23 mouse cellular contexts compared by ENCODE assay signal in genomic region chr14:13332497-13333306, GRCm38 (mm10). TPM values are rescaled to one million over a fixed set of nuclear protein-coding genes. Genes with fewer than 3 reads are reported as not detected.
DNase-seq lines count a peak whose midpoint lies in the region; ATAC-seq and TF ChIP-seq lines count a peak whose summit lies in the region.
"Had no signal": no experiment of that assay in that cellular context is flagged by ENCODE, and none has a peak within 500 bp of the region (broad histone marks: within the 10 kb centered on the region; RNA-seq: fewer than 3 reads in every experiment).

No protein-coding gene starts in this region.

- no peaks in the 10 kb centered on the region for H3K36me3 ChIP-seq in hindbrain, embryonic 11.5 days (ENCODE audit: control insufficient read depth, insufficient read depth, low read length)
- no peaks in the 10 kb centered on the region for H3K36me3 ChIP-seq in hindbrain, embryonic 10.5 days
- no peaks in the 10 kb centered on the region for H3K36me3 ChIP-seq in forebrain, embryonic 14.5 days (ENCODE audit: control insufficient read depth, insufficient read depth, low read length)
- no peaks in the 10 kb centered on the region for H3K36me3 ChIP-seq in hindbrain, embryonic 15.5 days
- no peaks in the 10 kb centered on the region for H3K36me3 ChIP-seq in midbrain, postnatal 0 days (ENCODE audit: insufficient read depth, low read length)
- H3K36me3 ChIP-seq: heart, embryonic 13.5 days; limb, embryonic 13.5 days; liver, embryonic 15.5 days had no signal

- no peak for TF ChIP-seq CTCF in midbrain, postnatal 0 days (IDR thresholded peaks at IDR 0.05)
- no peak for TF ChIP-seq CTCF in cerebellum, adult 2 months (IDR thresholded peaks at IDR 0.05; ENCODE audit: borderline replicate concordance, insufficient read depth, low read depth, low read length)

- no peak for TF ChIP-seq POLR2A in cerebellum, adult 2 months (IDR thresholded peaks at IDR 0.05; ENCODE audit: borderline replicate concordance, insufficient read depth, low read length)

- H3K4me2 ChIP-seq in hindbrain, embryonic 11.5 days (replicated peaks; ENCODE audit: low read depth, low read length) = no peak overlapping the region
- H3K4me2 ChIP-seq in forebrain, embryonic 14.5 days (ENCODE audit: low read length) = no peak overlapping the region
- H3K4me2 ChIP-seq in hindbrain, embryonic 15.5 days = no peak overlapping the region
- H3K4me2 ChIP-seq in midbrain, postnatal 0 days (ENCODE audit: low read depth, low read length, poor library complexity, severe bottlenecking) = no peak overlapping the region
- H3K4me2 ChIP-seq: heart, embryonic 13.5 days; limb, embryonic 13.5 days; liver, embryonic 15.5 days had no signal

- WGBS in hindbrain, embryonic 11.5 days = 45% methylated on average over 10 of the region's 10 CpGs
- WGBS in hindbrain, embryonic 10.5 days = 56% methylated on average over 10 of the region's 10 CpGs
- 64% methylated on average over 10 of the region's 10 CpGs for WGBS in forebrain, embryonic 14.5 days
- 55% methylated on average over 10 of the region's 10 CpGs for WGBS in hindbrain, embryonic 15.5 days
- WGBS in midbrain, postnatal 0 days = 63% methylated on average over 10 of the region's 10 CpGs
- WGBS in cerebellum, adult 2 months = 75% methylated on average over 10 of the region's 10 CpGs

- H3K27ac ChIP-seq in hindbrain, embryonic 11.5 days (ENCODE audit: low read depth, low read length) = no peak overlapping the region
- H3K27ac ChIP-seq in hindbrain, embryonic 10.5 days = no peak overlapping the region
- no peak overlapping the region for H3K27ac ChIP-seq in forebrain, embryonic 14.5 days (ENCODE audit: low read depth, low read length)
- H3K27ac ChIP-seq in hindbrain, embryonic 15.5 days (replicated peaks) = no peak overlapping the region
- H3K27ac ChIP-seq in midbrain, postnatal 0 days (ENCODE audit: low read depth, low read length) = no peak overlapping the region
- H3K27ac ChIP-seq in cerebellum, adult 2 months (ENCODE audit: insufficient read depth, low read length) = no peak overlapping the region
- H3K27ac ChIP-seq: gastrocnemius, adult 2 months; heart, embryonic 13.5 days; limb, embryonic 13.5 days; liver, embryonic 15.5 days had no signal

- no peaks in the 10 kb centered on the region for H3K27me3 ChIP-seq in hindbrain, embryonic 11.5 days (ENCODE audit: control insufficient read depth, insufficient read depth, low read length)
- no peaks in the 10 kb centered on the region for H3K27me3 ChIP-seq in hindbrain, embryonic 10.5 days (ENCODE audit: insufficient read depth, poor library complexity, severe bottlenecking)
- H3K27me3 ChIP-seq in forebrain, embryonic 14.5 days (replicated peaks; ENCODE audit: control insufficient read depth, insufficient read depth, low read length) = no peaks in the 10 kb centered on the region
- H3K27me3 ChIP-seq in hindbrain, embryonic 15.5 days = no peaks in the 10 kb centered on the region
- H3K27me3 ChIP-seq in midbrain, postnatal 0 days (ENCODE audit: insufficient read depth, low read length) = no peaks in the 10 kb centered on the region
- no peaks in the 10 kb centered on the region; the same call in 1 of the 2 replicates for H3K27me3 ChIP-seq in cerebellum, adult 2 months (ENCODE audit: control insufficient read depth, insufficient read depth, low read length)
- H3K27me3 ChIP-seq: heart, embryonic 13.5 days; limb, embryonic 13.5 days; liver, embryonic 15.5 days had no signal

- H3K4me1 ChIP-seq in hindbrain, embryonic 11.5 days (replicated peaks; ENCODE audit: control insufficient read depth, insufficient read depth, low read length) = no peaks in the 10 kb centered on the region
- H3K4me1 ChIP-seq in hindbrain, embryonic 10.5 days (replicated peaks) = peaks cover 14% of the 10 kb centered on the region
- H3K4me1 ChIP-seq in forebrain, embryonic 14.5 days (ENCODE audit: control insufficient read depth, insufficient read depth, low read length) = no peaks in the 10 kb centered on the region
- H3K4me1 ChIP-seq in hindbrain, embryonic 15.5 days (replicated peaks) = no peaks in the 10 kb centered on the region
- no peaks in the 10 kb centered on the region for H3K4me1 ChIP-seq in midbrain, postnatal 0 days (ENCODE audit: insufficient read depth, low read length)
- H3K4me1 ChIP-seq in cerebellum, adult 2 months (ENCODE audit: control insufficient read depth, insufficient read depth, low read length) = no peaks in the 10 kb centered on the region
- H3K4me1 ChIP-seq: heart, embryonic 13.5 days; limb, embryonic 13.5 days; liver, embryonic 15.5 days had no signal

- no peaks in the 10 kb centered on the region for H3K9me3 ChIP-seq in hindbrain, embryonic 11.5 days (ENCODE audit: control insufficient read depth, low read length)
- H3K9me3 ChIP-seq in hindbrain, embryonic 10.5 days = no peaks in the 10 kb centered on the region
- no peaks in the 10 kb centered on the region for H3K9me3 ChIP-seq in forebrain, embryonic 14.5 days (replicated peaks; ENCODE audit: control insufficient read depth, low read length)
- H3K9me3 ChIP-seq in hindbrain, embryonic 15.5 days = no peaks in the 10 kb centered on the region
- H3K9me3 ChIP-seq in midbrain, postnatal 0 days (ENCODE audit: low read length) = no peaks in the 10 kb centered on the region
- H3K9me3 ChIP-seq: heart, embryonic 13.5 days; limb, embryonic 13.5 days; liver, embryonic 15.5 days had no signal

- no peak for DNase-seq in hindbrain, embryonic 11.5 days (ENCODE audit: low spot score)
- DNase-seq in hindbrain, embryonic 10.5 days (ENCODE audit: low spot score) = no peak
- DNase-seq in forebrain, embryonic 14.5 days (ENCODE audit: low spot score) = no peak
- no peak for DNase-seq in midbrain, postnatal 0 days (ENCODE audit: low spot score)
- DNase-seq in embryo, embryonic 9.5 days (ENCODE audit: extremely low spot score) = no peak
- DNase-seq in cerebellum, adult 2 months = no peak
- DNase-seq: adrenal gland, adult 8-10 months; cerebellum, adult 11 months; gastrocnemius, adult 2 months; heart, postnatal 36 days; kidney, postnatal 10 days; right cerebral cortex, postnatal 14 days; thymus, postnatal 4 days had no signal

- H3K9ac ChIP-seq in hindbrain, embryonic 11.5 days (ENCODE audit: low read depth, low read length) = no peak overlapping the region
- no peak overlapping the region for H3K9ac ChIP-seq in forebrain, embryonic 14.5 days (ENCODE audit: low read length)
- no peak overlapping the region for H3K9ac ChIP-seq in hindbrain, embryonic 15.5 days
- no peak overlapping the region for H3K9ac ChIP-seq in midbrain, postnatal 0 days (replicated peaks; ENCODE audit: low read length, poor library complexity, severe bottlenecking)
- H3K9ac ChIP-seq: heart, embryonic 13.5 days; limb, embryonic 13.5 days; liver, embryonic 15.5 days had no signal

- ATAC-seq in hindbrain, embryonic 11.5 days (ENCODE audit: low FRiP score) = peak; percentile 75; the same call in 1 of the 2 replicates
- ATAC-seq in forebrain, embryonic 14.5 days = 0 out of 2 replicates have a peak, but pooled peaks have one; percentile 32
- peak; percentile 62; the same call in 1 of the 2 replicates for ATAC-seq in hindbrain, embryonic 15.5 days (ENCODE audit: low FRiP score, low read depth)
- peak; percentile 49; the same call in 1 of the 2 replicates for ATAC-seq in midbrain, postnatal 0 days (ENCODE audit: low FRiP score)
- ATAC-seq: intestine, embryonic 16.5 days; lung, postnatal 0 days had no signal

- no peak overlapping the region for H3K4me3 ChIP-seq in hindbrain, embryonic 11.5 days (ENCODE audit: low read depth, low read length)
- H3K4me3 ChIP-seq in hindbrain, embryonic 10.5 days = no peak overlapping the region
- H3K4me3 ChIP-seq in forebrain, embryonic 14.5 days (ENCODE audit: low read depth, low read length) = no peak overlapping the region
- H3K4me3 ChIP-seq in hindbrain, embryonic 15.5 days = no peak overlapping the region
- H3K4me3 ChIP-seq in midbrain, postnatal 0 days (ENCODE audit: low read depth, low read length) = no peak overlapping the region
- H3K4me3 ChIP-seq in cerebellum, adult 2 months (replicated peaks; ENCODE audit: insufficient read depth, low read depth, low read length) = no peak overlapping the region
- H3K4me3 ChIP-seq: gastrocnemius, adult 2 months; heart, embryonic 13.5 days; limb, embryonic 13.5 days; liver, embryonic 15.5 days; myocyte had no signal

RNA-seq across cellular contexts. Expression of gene Synpr, which starts 48.1 kb away (rescaled TPM):
- polyA plus RNA-seq in hindbrain, embryonic 11.5 days (2014; fragmentation: Nextera tagmentation; extraction: Ambion mirVana) = 14.8 and 17.0 TPM in 2 replicates
- polyA plus RNA-seq in hindbrain, embryonic 10.5 days (2016; fragmentation: Nextera tagmentation; extraction: Ambion mirVana) = 5.7 and 6.6 TPM in 2 replicates
- 28.9 and 32.4 TPM in 2 replicates for polyA plus RNA-seq in forebrain, embryonic 14.5 days (2014; fragmentation: Nextera tagmentation; extraction: Ambion mirVana)
- 44.3 and 44.9 TPM in 2 replicates for polyA plus RNA-seq in hindbrain, embryonic 15.5 days (2015; fragmentation: Nextera tagmentation; extraction: Ambion mirVana)
- 68.1 and 73.2 TPM in 2 replicates for total RNA-seq in midbrain, postnatal 0 days (2014; rRNA removed)
- 62.9 and 64.4 TPM in 2 replicates for polyA plus RNA-seq in midbrain, postnatal 0 days (2015; fragmentation: Nextera tagmentation; extraction: Ambion mirVana)
- polyA plus RNA-seq in cerebellum, adult 2 months (2012; rRNA removed) = 50.8 and 62.6 TPM in 2 replicates
- total RNA-seq: gastrocnemius, adult 2 months; granulocyte monocyte progenitor cell, adult 5-6 weeks; megakaryocyte, adult 5-6 weeks had no signal
- polyA plus RNA-seq: testis, adult 2 months had no signal
